Mouse (Mus musculus) kidney, embryonic 14.5 days (tissue): ENCODE measurements around the gene Snrpf. TPM values are rescaled to one million over a fixed set of nuclear protein-coding genes. Genes with fewer than 3 reads are reported as not detected.
A peak's percentile ranks its signal among the peaks of the same experiment; 100 is the strongest.
"Not testable (repeated sequence)": the region's sequence is repeated elsewhere in the genome, so short reads cannot be mapped to it uniquely, and the experiment has no call there.

Experiments
- ATAC-seq: fragments of 200-750 bp; cut with Nextera tagmentation; 2 replicates; pipeline ENCODE4 v1.8.0; 2017; ENCODE audit warnings: moderate number of reproducible peaks, mild to moderate bottlenecking, moderate TSS enrichment, moderate library complexity; ENCODE audit not compliant: low FRiP score, low TSS enrichment
- H3K27ac ChIP-seq: fragments of 300-500 bp; sonication (generic); 2 replicates; pipeline ENCODE4 v1.5.1; 2014; ENCODE audit warnings: low read depth, mild to moderate bottlenecking, low read length, moderate library complexity, mixed read lengths
- H3K27me3 ChIP-seq: fragments of 300-500 bp; sonication (generic); 2 replicates; pipeline ENCODE4 v1.6.1; 2014; ENCODE audit warnings: mild to moderate bottlenecking, low read length; ENCODE audit not compliant: control insufficient read depth, insufficient read depth
- H3K36me3 ChIP-seq: fragments of 300-500 bp; sonication (generic); 2 replicates; pipeline ENCODE4 v1.6.1; 2014; ENCODE audit warnings: low read length, mixed read lengths; ENCODE audit not compliant: control insufficient read depth, insufficient read depth
- H3K4me1 ChIP-seq: fragments of 300-500 bp; sonication (generic); 2 replicates; pipeline ENCODE4 v1.6.1; 2014; ENCODE audit warnings: low read length, mixed read lengths; ENCODE audit not compliant: control insufficient read depth, insufficient read depth
- H3K4me2 ChIP-seq: fragments of 300-500 bp; sonication (generic); replicated peaks from 2 replicates; pipeline ENCODE4 v1.6.1; 2014; ENCODE audit warnings: low read depth, mild to moderate bottlenecking, low read length
- H3K4me3 ChIP-seq: fragments of 300-500 bp; sonication (generic); 2 replicates; pipeline ENCODE4 v1.5.1; 2014; ENCODE audit warnings: mild to moderate bottlenecking, low read length
- H3K9ac ChIP-seq: fragments of 300-500 bp; sonication (generic); 2 replicates; pipeline ENCODE4 v1.6.1; 2014; ENCODE audit warnings: low read depth, mild to moderate bottlenecking, low read length, moderate library complexity
- H3K9me3 ChIP-seq: fragments of 300-500 bp; sonication (generic); 2 replicates; pipeline ENCODE4 v1.6.1; 2016; ENCODE audit warnings: low read length; ENCODE audit not compliant: control insufficient read depth
- WGBS: fragments of 180-500 bp; shearing (Covaris S2); extraction: QIAGEN DNeasy Blood & Tissue Kit; methylation state at CpG from one replicate; pipeline ENCODE4 v1.1.7; 2014; 5-methylcytosine and 5-hydroxymethylcytosine counted together
- polyA plus RNA-seq: library from polyadenylated mRNA; unstranded; fragments of >200 nt; fragmentation: Nextera tagmentation; extraction: Ambion mirVana; gene quantifications from 2 replicates; pipeline ENCODE4 v1.2.1, GENCODE M21; 2014

Snrpf gene
- polyA plus RNA-seq, 1 experiment from 2014 or later: 166 TPM

DNA sequence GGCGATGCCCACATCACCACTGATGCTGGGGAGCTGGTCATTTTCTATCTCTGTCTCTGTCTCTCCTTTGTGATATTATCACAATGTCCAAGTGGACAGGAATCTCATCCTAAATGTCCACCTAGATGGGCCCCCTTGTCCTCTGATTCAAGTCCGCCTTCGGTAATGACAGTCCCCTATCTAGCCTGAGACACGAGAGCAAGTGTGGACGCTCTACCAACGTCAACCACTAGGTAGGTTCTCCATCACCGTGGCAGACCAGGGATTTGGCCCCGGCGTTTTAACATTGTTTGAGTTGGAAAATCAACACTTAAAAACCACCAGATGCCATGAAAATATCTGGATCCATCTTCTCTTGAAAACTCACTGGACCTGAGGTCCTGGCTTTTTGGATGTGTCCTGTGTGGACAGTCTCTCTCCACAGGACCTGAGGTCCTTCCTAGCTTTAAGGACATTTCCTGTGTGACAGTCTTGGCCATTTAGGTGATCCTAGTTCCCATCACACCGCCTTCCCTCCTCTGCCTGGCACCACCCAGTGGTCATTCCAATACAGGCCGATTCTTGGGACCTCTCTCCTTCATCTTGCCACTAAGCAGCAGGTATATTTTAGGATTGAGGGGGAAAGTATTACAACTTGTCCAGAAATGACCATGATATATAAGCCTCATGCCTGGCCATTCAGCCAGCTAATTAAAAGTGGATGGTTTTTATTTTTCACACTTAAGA lies 21.5 kb downstream of the Snrpf start:
- H3K9me3 ChIP-seq: no peaks in the 10 kb centered on the region
- H3K36me3 ChIP-seq: no peaks in the 10 kb centered on the region
- H3K4me1 ChIP-seq: no peaks in the 10 kb centered on the region
- H3K9ac ChIP-seq: no peak overlapping the region
- no peak overlapping the region for H3K4me3 ChIP-seq
- H3K27ac ChIP-seq: no peak overlapping the region
- 90% methylated on average over 11 of the region's 11 CpGs for WGBS
- no peaks in the 10 kb centered on the region for H3K27me3 ChIP-seq
- no peak for ATAC-seq
- H3K4me2 ChIP-seq: no peak overlapping the region

DNA sequence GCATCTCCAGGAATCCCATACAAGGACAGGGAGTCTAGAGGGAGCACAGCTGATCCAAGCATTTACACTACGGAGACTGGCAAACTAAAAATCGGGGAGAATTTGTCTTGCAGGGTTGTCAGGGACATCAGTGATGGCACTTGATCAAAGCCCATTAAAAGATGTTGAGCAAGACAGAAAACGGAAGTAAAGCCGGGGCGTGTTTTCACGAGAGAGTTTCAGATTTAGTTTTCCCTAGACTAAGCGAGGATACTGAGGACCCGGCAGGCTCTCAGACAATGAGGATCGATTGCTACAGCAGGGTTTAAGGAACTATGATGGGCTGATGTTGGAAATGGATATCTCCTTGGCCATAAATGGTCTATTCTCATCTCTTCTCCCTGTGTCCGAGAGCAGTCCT lies 22.4 kb downstream of the Snrpf start:
- Histone ChIP-seq H3K9me3 (no peaks in the 10 kb centered on the region), H3K4me2 (no peak overlapping the region), H3K9ac (no peak overlapping the region), H3K27me3 (no peaks in the 10 kb centered on the region), H3K27ac (no peak overlapping the region), H3K4me3 (no peak overlapping the region), H3K4me1 (no peaks in the 10 kb centered on the region), H3K36me3 (no peaks in the 10 kb centered on the region)
- no peak for ATAC-seq
- WGBS: 85% methylated on average over 10 of the region's 10 CpGs

DNA sequence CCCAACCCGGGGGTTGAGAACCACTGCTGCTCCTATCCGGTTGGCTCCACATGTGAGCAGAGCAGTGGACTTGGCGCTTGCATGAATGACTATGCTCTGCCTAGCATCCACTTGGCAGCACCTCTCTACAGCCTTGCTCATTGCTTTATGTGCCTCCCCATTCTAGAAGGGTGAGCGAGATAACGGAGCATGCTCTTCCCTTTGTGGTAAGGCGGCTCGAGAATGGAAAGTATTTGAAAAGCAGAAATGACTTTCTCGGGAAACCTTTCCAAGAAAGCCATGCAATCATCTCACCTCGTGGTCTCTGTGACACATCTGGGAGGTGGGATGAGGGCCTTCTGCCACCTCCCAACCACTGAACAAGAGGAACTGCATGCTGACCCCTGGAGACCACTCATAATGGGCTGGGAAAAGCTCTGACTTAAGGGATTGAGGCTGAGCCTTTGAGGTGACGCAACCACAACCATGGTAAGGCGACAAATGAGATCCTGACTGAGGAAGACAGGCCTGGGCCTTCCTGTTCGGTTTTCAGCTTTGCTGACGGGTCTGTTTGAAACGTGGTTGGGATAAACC lies 24.9 kb downstream of the Snrpf start:
- 91% methylated on average over 14 of the region's 14 CpGs for WGBS
- Histone ChIP-seq H3K9me3 (no peaks in the 10 kb centered on the region; the same call in 1 of the 2 replicates), H3K27ac (no peak overlapping the region), H3K4me1 (no peaks in the 10 kb centered on the region), H3K4me2 (no peak overlapping the region), H3K4me3 (no peak overlapping the region), H3K27me3 (no peaks in the 10 kb centered on the region), H3K9ac (no peak overlapping the region), H3K36me3 (no peaks in the 10 kb centered on the region)
- no peak for ATAC-seq

DNA sequence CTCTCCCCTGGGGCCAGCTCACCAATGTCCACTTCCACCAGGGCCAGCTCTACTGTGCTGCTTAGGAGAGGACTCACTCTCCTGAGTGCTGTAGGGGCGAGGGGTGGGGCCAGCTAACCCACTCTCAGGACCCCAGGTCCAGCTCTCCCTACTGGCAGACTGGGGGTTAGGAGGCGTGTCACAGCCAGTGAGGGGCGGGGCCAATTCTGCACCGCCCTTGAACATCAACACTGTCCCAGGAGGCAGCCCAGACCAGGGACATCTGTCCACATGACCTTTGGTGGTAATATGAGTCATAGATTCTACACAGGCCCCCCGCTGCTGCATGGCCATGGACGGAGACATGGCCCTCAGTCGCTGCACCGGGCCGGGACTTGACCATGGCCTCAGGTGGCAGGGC lies 29.7 kb downstream of the Snrpf start:
- Histone ChIP-seq H3K9ac (no peak overlapping the region), H3K4me1 (no peaks in the 10 kb centered on the region), H3K27ac (no peak overlapping the region), H3K27me3 (no peaks in the 10 kb centered on the region), H3K4me3 (no peak overlapping the region), H3K4me2 (no peak overlapping the region), H3K36me3 (no peaks in the 10 kb centered on the region), H3K9me3 (no peaks in the 10 kb centered on the region; the same call in 1 of the 2 replicates)
- 0 out of 2 replicates have a peak, but pooled peaks have one; percentile 35 for ATAC-seq
- WGBS: 48% methylated on average over 9 of the region's 9 CpGs

DNA sequence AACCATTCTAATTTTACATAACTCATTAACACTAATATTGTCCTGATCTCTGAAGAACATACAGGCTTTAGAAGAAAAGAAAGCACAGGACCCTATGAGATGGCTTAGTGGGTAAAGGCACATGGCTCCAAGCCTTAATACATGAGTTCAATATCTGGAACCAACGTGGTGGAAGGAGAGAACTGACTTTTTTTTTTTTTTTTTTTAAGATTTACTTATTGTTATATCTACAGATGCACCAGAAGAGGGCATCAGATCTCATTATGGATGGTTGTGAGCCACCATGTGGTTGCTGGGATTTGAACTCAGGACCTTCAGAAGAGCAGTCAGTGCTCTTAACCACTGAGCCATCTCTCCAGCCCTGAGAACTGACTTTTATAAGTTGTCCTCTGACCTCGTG lies 31.5 kb downstream of the Snrpf start:
- H3K27me3 ChIP-seq, H3K4me2 ChIP-seq, H3K27ac ChIP-seq, H3K4me3 ChIP-seq, H3K9ac ChIP-seq, H3K9me3 ChIP-seq, H3K4me1 ChIP-seq, H3K36me3 ChIP-seq, ATAC-seq: not testable (repeated sequence)
- 76% methylated on average over 2 of the region's 2 CpGs for WGBS

DNA sequence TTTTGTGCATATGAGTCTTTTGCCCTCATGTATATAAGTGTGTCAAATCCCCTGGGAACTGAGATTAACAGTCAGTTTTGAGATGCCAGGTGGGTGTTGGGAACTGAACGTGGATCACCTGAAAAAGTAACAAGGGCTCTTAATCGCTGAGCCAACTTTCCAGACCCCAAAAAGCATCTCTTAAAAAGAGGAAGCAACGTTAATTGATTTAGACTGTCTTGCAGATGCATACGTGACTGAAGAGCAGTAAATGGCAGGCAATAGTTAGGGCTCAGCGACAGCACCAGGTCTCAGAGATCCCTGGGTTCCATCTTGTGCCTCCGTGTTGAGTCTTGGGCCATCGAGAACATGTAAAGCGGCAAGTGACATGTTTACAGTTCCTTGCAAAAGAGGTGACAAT lies 36.9 kb downstream of the Snrpf start:
- no peak overlapping the region for H3K27ac ChIP-seq
- no peak overlapping the region for H3K4me3 ChIP-seq
- H3K4me1 ChIP-seq: no peaks in the 10 kb centered on the region
- H3K9ac ChIP-seq: no peak overlapping the region
- H3K27me3 ChIP-seq: no peaks in the 10 kb centered on the region
- ATAC-seq: no peak
- 82% methylated on average over 8 of the region's 8 CpGs for WGBS
- no peaks in the 10 kb centered on the region for H3K9me3 ChIP-seq
- no peaks in the 10 kb centered on the region for H3K36me3 ChIP-seq
- H3K4me2 ChIP-seq: no peak overlapping the region

DNA sequence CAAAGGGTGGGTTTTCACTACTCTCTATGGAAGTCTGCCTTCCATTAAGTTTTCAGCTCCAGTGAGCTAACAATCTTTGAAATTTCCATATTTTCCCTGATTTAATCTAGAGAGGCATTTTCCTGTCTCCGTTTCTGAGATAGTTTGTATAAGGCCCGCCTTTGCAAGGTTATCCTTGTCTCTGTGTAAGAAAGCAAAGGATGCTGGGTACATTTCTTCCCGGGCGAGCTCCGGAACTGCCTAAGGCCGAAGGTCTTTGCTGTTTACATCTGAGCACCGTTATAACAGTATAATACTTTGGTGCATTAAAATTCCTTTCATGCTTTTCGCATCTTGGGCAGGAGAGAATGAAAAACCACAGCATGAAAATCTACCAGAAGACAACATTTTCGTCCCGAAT lies 39.7 kb downstream of the Snrpf start:
- Histone ChIP-seq H3K27ac (no peak overlapping the region), H3K27me3 (no peaks in the 10 kb centered on the region), H3K36me3 (no peaks in the 10 kb centered on the region), H3K4me1 (no peaks in the 10 kb centered on the region), H3K9me3 (no peaks in the 10 kb centered on the region), H3K4me2 (no peak overlapping the region), H3K4me3 (no peak overlapping the region), H3K9ac (no peak overlapping the region)
- WGBS: 77% methylated on average over 10 of the region's 10 CpGs
- ATAC-seq: no peak

DNA sequence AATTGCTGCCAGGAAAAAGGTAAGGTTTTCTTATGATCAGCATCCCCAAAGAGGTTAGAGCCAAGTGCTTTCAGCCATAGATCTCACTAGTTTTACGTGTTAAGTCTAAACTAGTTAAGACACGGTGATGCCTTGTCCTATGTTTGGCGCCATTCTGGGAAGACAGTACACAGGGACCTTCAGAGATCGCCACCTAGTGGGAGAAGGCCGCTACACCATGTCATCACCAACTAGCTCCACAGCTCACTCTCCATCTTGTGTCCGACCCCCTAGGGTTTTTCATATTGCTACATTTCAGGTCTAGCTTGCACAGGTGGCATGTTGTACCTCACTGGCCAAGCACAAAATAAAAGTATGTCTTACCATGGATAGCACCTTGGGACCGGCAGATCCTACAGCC lies 40.5 kb downstream of the Snrpf start:
- Histone ChIP-seq H3K4me3 (no peak overlapping the region), H3K27ac (no peak overlapping the region), H3K9ac (no peak overlapping the region), H3K27me3 (no peaks in the 10 kb centered on the region), H3K4me2 (no peak overlapping the region), H3K4me1 (no peaks in the 10 kb centered on the region), H3K36me3 (no peaks in the 10 kb centered on the region), H3K9me3 (no peaks in the 10 kb centered on the region)
- whole genome bisulfite sequencing: 11% methylated on average over 7 of the region's 7 CpGs
- ATAC-seq: peak; percentile 76

DNA sequence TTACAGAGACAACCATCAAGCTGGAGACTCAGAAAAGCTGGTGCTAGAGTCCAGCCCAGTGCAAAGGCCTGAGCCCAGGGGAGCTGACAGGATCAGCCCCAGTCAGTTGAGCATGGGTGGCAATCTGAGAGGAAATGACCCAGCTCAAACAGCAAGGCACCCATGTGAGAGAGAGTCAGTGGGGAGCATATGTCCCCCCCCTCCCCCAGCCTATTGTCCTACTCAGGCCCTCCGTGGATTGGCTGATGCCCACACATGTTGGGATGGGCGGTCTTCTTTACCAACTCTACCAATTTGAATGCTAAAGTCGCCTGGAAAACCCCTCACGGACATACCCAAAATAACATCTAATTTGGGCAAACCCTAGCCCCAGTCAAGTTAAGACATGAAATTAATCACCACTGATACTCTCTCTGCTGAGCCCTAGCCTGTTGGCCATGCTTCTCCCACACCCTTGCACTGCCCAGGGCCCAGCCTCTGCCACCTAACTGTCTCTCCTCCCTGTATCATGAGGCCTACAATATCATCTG lies 41.7 kb downstream of the Snrpf start:
- Histone ChIP-seq H3K9ac (no peak overlapping the region), H3K27me3 (no peaks in the 10 kb centered on the region), H3K4me1 (no peaks in the 10 kb centered on the region), H3K27ac (no peak overlapping the region), H3K36me3 (no peaks in the 10 kb centered on the region), H3K4me2 (no peak overlapping the region), H3K9me3 (no peaks in the 10 kb centered on the region), H3K4me3 (no peak overlapping the region)
- WGBS: 96% methylated on average over 4 of the region's 4 CpGs
- ATAC-seq: 0 out of 2 replicates have a peak, but pooled peaks have one; percentile 28
